Mouse (Mus musculus): ENCODE measurements around the gene Ptprn2. TPM values are rescaled to one million over a fixed set of nuclear protein-coding genes. Genes with fewer than 3 reads are reported as not detected.
A peak's percentile ranks its signal among the peaks of the same experiment; 100 is the strongest.

The Ptprn2 gene
- polyA plus RNA-seq, 1 experiment from 2014 or later = 0.16 TPM

DNA sequence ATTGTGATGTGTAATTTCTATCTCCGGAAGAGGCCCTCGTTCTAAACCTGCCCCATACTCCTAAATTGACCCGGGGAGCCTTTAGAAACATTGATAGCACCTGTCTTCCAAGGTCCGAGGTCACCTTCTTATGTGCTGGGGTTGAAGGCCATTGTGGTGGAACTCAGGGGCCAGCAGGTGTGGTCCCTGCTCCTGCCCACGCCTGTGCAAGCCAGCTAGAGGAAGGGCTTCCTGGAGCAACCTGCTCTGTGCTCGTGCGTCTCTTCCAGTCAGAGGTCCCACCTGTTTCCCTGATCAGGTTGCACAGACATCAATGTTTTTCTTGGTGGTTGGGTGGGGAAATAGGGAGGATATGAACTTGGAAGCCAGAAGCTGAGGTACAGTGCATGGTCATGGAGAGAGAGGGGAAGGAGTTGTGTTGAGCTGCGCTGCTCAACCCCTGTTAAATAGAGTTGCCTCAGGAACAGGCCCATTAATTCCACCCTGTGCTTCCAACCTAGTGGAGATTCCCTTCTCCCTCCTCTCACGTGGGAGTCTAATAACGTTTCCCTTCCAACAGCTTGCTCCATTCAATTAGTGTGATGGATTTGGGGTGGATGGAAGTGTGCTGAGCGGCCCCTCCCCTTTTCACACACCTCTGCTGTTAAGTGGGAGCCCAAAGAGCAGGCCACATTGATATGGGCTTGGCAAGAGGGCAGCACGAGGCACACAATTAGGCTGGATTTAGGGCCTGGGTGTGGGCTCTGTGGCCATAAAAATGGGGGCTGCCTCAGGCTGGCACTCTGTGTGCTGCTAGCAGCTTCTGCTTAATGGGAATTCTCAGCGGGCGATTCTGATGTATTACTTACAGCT, 156.0 kb downstream of the Ptprn2 start:
- Histone ChIP-seq H3K4me1 (no peaks in the 10 kb centered on the region), H3K36me3 (no peaks in the 10 kb centered on the region), H3K27me3 (ENCODE audit: insufficient read depth, poor library complexity, severe bottlenecking) (peaks cover 27% of the 10 kb centered on the region; the same call in 1 of the 2 replicates), H3K27ac (no peak overlapping the region), H3K4me3 (no peak overlapping the region), H3K9me3 (no peaks in the 10 kb centered on the region)
- 16% methylated on average over 14 of the region's 14 CpGs for WGBS
- no peak for DNase-seq (ENCODE audit: low spot score)

DNA sequence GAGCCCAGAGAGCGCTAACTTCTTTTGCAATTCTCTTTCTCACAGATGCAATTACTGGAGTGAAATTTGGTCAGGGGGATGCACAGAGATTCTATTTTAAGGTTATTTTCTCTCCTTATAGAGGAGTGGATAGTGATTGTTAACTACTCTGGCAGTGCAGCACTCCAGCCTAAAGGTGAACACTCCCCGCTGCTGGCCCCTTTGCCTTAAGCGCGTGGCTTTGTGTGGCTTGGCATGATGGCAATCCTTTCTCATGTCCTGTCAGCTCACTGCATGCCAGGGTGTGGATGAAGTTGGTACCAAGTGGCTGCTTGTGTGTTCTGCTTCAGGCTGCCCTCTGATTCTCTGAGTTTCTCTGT, 156.7 kb downstream of the Ptprn2 start:
- WGBS = 56% methylated on average over 4 of the region's 4 CpGs
- Histone ChIP-seq H3K27me3 (ENCODE audit: insufficient read depth, poor library complexity, severe bottlenecking) (peaks cover 27% of the 10 kb centered on the region; the same call in 1 of the 2 replicates), H3K4me1 (no peaks in the 10 kb centered on the region), H3K36me3 (no peaks in the 10 kb centered on the region), H3K9me3 (no peaks in the 10 kb centered on the region), H3K27ac (no peak overlapping the region), H3K4me3 (no peak overlapping the region)
- no peak for DNase-seq (ENCODE audit: low spot score)

DNA sequence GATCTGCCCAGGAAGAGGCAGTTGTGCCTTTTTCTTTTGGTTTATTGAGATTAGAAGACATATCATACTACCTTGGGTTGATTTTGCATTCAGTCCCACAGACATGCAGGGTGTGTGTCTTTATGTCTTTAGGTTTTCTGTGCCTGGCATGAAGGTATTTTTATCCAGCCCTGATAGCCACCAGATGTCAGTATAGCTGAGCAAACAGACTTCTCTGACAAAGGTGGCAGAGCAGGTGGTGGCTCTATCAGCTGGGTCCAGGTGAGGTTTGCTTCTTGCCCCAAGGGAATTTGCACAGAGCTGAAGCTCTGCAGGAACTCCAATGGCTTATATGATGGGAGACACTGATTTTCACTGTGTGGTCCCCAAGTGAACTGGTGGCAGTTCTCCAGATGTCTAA, 161.3 kb downstream of the Ptprn2 start:
- no peaks in the 10 kb centered on the region for H3K36me3 ChIP-seq
- no peak overlapping the region for H3K4me3 ChIP-seq
- no peaks in the 10 kb centered on the region for H3K9me3 ChIP-seq
- no peak for DNase-seq (ENCODE audit: low spot score)
- no peak overlapping the region for H3K27ac ChIP-seq
- no peaks in the 10 kb centered on the region for H3K4me1 ChIP-seq
- H3K27me3 ChIP-seq (ENCODE audit: insufficient read depth, poor library complexity, severe bottlenecking) = peaks cover 14% of the 10 kb centered on the region; the same call in 1 of the 2 replicates

DNA sequence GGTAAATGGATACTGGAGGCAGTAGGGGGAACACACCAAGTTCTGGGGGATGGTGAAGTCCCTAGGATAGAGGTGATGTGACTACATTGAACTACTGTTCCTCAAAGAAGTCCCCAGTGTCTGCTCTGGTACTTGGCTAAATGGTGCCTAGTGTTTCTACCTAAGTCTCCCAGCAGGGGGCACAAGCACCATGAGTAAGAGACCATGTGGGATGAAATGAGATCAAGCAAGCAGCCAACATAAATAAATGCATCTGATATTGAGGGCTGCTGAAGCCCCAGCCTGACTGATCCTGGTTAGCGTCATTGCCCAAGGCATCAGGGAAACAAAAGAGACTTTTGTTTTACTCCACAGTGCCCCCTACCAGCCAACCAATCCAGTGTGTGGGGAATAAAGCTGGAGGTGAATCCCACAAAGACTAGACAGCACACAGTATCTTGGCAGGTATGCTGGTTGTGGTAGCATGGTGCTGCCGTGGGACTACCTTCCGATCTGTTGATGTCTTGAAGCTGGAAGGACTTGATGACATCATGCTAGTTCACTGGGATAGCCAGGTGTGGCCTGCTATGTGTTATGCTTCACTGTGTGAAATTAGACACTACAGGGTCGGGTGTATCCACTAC, 163.2 kb downstream of the Ptprn2 start:
- Histone ChIP-seq H3K4me1 (no peaks in the 10 kb centered on the region), H3K36me3 (no peaks in the 10 kb centered on the region), H3K27me3 (ENCODE audit: insufficient read depth, poor library complexity, severe bottlenecking) (no peaks in the 10 kb centered on the region; the same call in 1 of the 2 replicates), H3K9me3 (no peaks in the 10 kb centered on the region), H3K4me3 (no peak overlapping the region), H3K27ac (no peak overlapping the region)
- DNase-seq (ENCODE audit: low spot score) = peak; percentile 71
- 69% methylated on average over 4 of the region's 4 CpGs for whole genome bisulfite sequencing

DNA sequence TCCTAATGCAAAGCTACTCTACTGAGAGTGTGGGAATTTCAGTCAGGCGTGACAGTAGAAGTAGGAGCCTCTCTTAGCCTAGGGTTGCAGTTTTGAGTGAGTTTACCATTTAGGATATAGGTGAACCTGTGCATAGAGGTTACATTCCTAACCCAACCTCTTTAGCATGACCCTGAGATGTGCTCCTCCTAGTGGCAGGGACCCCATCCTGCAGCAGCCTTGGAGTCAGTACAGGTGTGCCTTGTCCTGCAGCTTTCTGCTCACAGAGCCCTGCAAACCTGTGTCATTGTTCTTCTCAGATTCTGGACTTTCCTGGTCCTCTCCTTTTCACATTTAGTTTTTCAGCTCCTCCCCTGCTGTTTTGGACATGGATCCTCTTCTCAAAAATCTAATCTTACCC, 168.2 kb downstream of the Ptprn2 start:
- Histone ChIP-seq H3K9me3 (no peaks in the 10 kb centered on the region), H3K4me1 (no peaks in the 10 kb centered on the region), H3K27me3 (ENCODE audit: insufficient read depth, poor library complexity, severe bottlenecking) (no peaks in the 10 kb centered on the region), H3K27ac (no peak overlapping the region), H3K36me3 (no peaks in the 10 kb centered on the region), H3K4me3 (no peak overlapping the region)
- no peak for DNase-seq (ENCODE audit: low spot score)
- 41% methylated on average over 1 of the region's 1 CpGs for WGBS

DNA sequence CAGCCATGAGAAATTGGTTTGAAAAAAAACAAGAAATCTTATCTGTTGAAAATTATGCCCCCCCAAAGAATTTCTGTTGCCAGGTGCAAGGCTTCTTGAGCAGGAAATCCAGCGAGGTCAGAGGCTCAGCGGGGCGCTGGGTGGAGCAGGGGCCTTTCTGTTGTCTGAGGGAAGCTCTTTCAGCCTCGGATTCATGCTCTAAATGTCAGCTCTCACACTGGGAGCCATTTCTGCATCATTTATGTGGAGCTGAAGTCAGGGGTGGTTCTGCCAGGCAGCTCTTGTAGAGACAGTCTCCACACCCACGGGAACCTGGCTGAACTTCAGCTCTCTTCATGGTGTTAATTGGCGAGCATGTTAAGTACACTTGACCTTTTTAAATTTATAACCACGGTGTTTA, 174.6 kb downstream of the Ptprn2 start:
- WGBS = 12% methylated on average over 7 of the region's 7 CpGs
- H3K9me3 ChIP-seq = no peaks in the 10 kb centered on the region
- no peaks in the 10 kb centered on the region for H3K27me3 ChIP-seq (ENCODE audit: insufficient read depth, poor library complexity, severe bottlenecking)
- no peaks in the 10 kb centered on the region for H3K36me3 ChIP-seq
- H3K4me3 ChIP-seq = no peak overlapping the region
- no peak for DNase-seq (ENCODE audit: low spot score)
- H3K27ac ChIP-seq = no peak overlapping the region
- H3K4me1 ChIP-seq = no peaks in the 10 kb centered on the region

DNA sequence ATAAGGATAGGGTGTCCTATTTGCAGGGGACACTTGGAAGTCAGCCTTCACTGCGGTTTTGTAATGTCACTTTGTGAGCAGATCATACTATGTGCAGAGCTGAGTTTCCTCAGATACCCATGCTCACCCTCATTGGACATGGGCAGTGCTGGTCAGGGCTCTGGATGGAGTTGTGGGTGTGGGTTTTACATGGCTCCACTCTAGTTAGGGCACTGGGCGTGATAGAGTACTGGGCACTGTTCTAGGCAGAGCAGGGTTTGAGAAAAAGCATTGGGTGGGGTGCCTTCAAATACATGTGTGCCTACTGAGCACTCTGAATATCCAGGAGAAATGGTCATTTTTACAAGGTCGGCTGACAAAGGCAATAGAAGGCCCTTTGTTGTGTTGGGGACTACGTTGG, 175.5 kb downstream of the Ptprn2 start:
- Histone ChIP-seq H3K27ac (no peak overlapping the region), H3K27me3 (ENCODE audit: insufficient read depth, poor library complexity, severe bottlenecking) (no peaks in the 10 kb centered on the region), H3K9me3 (no peaks in the 10 kb centered on the region), H3K4me1 (no peaks in the 10 kb centered on the region), H3K36me3 (no peaks in the 10 kb centered on the region), H3K4me3 (no peak overlapping the region)
- 58% methylated on average over 4 of the region's 4 CpGs for WGBS
- DNase-seq (ENCODE audit: low spot score) = no peak

DNA sequence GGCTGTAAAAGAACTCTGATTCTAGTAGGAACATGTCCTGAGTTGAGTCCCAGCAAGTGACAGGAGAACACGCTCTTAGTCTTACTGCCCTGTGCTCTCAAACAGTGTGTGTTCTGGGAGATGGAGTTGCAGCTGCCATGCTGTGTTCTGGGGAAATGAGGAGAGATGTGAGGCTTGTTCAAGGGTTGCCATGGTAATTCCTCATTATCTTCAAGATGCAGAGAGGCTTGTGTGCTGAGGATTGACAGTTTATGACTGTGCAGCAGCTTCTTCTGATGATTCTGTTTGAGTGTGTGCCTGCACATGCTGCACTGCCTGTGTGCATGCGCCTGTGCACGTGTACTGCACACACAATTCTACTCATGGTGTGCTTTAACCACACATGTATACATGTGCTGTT, 192.2 kb downstream of the Ptprn2 start:
- no peak overlapping the region for H3K27ac ChIP-seq
- H3K9me3 ChIP-seq = no peaks in the 10 kb centered on the region
- WGBS = 74% methylated on average over 3 of the region's 3 CpGs
- H3K36me3 ChIP-seq = no peaks in the 10 kb centered on the region
- no peaks in the 10 kb centered on the region for H3K4me1 ChIP-seq
- no peaks in the 10 kb centered on the region for H3K27me3 ChIP-seq (ENCODE audit: insufficient read depth, poor library complexity, severe bottlenecking)
- no peak overlapping the region for H3K4me3 ChIP-seq
- DNase-seq (ENCODE audit: low spot score) = no peak

DNA sequence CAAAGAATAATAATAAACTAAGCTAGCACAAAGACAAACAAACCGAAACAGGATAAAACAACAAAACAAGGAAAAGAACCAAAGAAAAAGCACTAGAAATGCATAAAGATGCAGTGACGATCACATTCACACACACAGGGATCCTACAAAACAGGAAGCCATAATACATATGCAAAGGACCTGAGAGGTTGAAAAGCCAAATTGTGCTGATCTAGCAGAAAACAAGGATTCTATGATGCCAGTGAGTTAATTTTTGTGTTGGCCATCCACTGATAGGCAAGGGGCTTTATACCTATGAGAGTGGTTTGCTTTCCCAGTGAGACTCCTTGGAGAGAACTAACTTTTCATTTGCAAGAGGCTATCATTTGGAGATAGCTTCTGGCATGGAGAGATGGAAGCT, 204.3 kb downstream of the Ptprn2 start:
- H3K36me3 ChIP-seq = no peaks in the 10 kb centered on the region
- H3K4me3 ChIP-seq = no peak overlapping the region
- no peak overlapping the region for H3K27ac ChIP-seq
- H3K27me3 ChIP-seq (ENCODE audit: insufficient read depth, poor library complexity, severe bottlenecking) = no peaks in the 10 kb centered on the region
- no peaks in the 10 kb centered on the region for H3K9me3 ChIP-seq
- no peak for DNase-seq (ENCODE audit: low spot score)
- H3K4me1 ChIP-seq = no peaks in the 10 kb centered on the region
- WGBS = 84% methylated on average over 2 of the region's 2 CpGs

DNA sequence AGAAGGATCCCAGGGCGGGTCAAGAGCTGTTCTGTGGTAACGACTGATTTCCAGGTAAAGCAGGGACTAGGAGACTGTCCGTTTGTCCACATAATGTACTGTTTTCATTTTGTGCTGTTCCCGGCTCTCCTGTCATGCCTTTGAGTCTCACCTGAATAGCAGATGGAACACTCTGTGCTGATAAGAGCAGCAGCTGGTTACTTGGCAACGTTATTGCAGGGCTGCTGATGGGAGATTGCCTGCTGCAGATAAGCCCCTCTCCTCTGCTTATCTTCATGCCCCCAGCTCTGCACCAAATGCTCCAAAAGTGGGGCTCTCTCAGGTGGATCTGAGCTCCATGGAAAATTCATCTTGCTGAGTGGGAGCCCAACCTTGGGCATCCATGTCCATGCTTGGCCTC, 224.0 kb downstream of the Ptprn2 start:
- no peak overlapping the region for H3K27ac ChIP-seq
- H3K36me3 ChIP-seq = no peaks in the 10 kb centered on the region
- H3K4me3 ChIP-seq = no peak overlapping the region
- WGBS = 56% methylated on average over 5 of the region's 5 CpGs
- no peaks in the 10 kb centered on the region for H3K4me1 ChIP-seq
- H3K27me3 ChIP-seq (ENCODE audit: insufficient read depth, poor library complexity, severe bottlenecking) = no peaks in the 10 kb centered on the region
- DNase-seq (ENCODE audit: low spot score) = no peak
- H3K9me3 ChIP-seq = no peaks in the 10 kb centered on the region

DNA sequence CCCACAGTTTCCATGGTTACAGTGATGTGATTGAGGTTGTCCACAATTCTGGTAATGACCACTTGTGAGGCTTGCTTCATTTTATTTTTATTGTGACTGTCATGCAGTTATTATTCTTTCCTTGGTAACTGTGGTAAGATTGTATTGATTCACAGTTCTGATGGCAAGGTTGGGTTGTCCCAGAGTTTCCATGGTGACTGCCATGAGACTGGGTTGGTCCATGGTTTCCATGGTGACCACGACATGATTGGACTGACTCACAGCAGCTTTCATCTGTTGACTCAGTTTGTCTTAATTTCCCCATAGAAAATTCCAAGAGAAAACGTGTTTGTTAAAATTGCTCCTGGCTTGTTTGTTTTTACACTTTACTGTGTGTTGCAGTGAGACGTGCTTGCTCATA, 225.2 kb downstream of the Ptprn2 start:
- H3K27ac ChIP-seq = no peak overlapping the region
- WGBS = 64% methylated on average over 3 of the region's 3 CpGs
- DNase-seq (ENCODE audit: low spot score) = no peak
- H3K36me3 ChIP-seq = no peaks in the 10 kb centered on the region
- no peak overlapping the region for H3K4me3 ChIP-seq
- H3K27me3 ChIP-seq (ENCODE audit: insufficient read depth, poor library complexity, severe bottlenecking) = no peaks in the 10 kb centered on the region
- no peaks in the 10 kb centered on the region for H3K4me1 ChIP-seq
- H3K9me3 ChIP-seq = no peaks in the 10 kb centered on the region

DNA sequence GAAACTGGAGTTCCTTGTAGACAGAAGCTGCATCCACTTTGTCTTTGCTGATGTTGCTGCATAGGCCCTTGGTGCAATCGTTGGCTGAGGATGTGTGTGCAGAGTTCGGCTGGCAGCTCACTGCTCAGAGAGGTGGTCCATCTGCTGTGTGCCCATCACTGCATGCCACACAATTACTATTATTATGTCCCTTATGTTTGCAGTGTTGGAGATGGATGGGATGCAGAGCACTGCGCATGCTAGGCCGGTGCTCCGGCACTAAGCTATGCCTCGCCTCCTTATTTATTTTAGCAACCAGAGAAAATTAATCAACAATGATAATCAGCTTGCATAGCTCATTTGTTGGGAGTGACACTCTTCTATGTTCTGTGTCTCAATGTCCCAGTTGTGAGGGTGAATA, 225.6 kb downstream of the Ptprn2 start:
- DNase-seq (ENCODE audit: low spot score) = no peak
- WGBS = 83% methylated on average over 6 of the region's 6 CpGs
- H3K4me3 ChIP-seq = no peak overlapping the region
- H3K27me3 ChIP-seq (ENCODE audit: insufficient read depth, poor library complexity, severe bottlenecking) = no peaks in the 10 kb centered on the region
- H3K27ac ChIP-seq = no peak overlapping the region
- no peaks in the 10 kb centered on the region for H3K9me3 ChIP-seq
- H3K36me3 ChIP-seq = no peaks in the 10 kb centered on the region
- H3K4me1 ChIP-seq = no peaks in the 10 kb centered on the region

DNA sequence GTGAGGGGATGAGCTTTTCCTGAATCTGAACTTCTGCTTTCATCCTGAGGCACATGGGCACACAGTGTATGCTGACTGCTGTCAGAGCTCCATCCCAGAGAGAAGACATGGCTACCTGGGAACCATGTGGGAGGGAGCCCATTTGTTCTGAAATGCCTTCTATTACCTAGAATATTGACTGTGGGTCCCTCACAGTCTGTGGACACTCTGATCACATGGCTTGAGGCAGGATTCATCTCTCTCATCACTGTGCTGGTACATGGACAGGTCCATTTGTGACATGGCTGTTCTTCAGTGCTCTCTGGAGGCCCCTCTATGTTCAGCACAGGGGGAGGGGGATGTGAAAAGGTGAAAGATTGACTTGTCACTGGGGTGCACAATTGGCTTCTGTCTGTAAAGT, 227.6 kb downstream of the Ptprn2 start:
- DNase-seq (ENCODE audit: low spot score) = no peak
- Histone ChIP-seq H3K27ac (no peak overlapping the region), H3K4me3 (no peak overlapping the region), H3K4me1 (no peaks in the 10 kb centered on the region), H3K9me3 (no peaks in the 10 kb centered on the region), H3K27me3 (ENCODE audit: insufficient read depth, poor library complexity, severe bottlenecking) (no peaks in the 10 kb centered on the region), H3K36me3 (no peaks in the 10 kb centered on the region)

DNA sequence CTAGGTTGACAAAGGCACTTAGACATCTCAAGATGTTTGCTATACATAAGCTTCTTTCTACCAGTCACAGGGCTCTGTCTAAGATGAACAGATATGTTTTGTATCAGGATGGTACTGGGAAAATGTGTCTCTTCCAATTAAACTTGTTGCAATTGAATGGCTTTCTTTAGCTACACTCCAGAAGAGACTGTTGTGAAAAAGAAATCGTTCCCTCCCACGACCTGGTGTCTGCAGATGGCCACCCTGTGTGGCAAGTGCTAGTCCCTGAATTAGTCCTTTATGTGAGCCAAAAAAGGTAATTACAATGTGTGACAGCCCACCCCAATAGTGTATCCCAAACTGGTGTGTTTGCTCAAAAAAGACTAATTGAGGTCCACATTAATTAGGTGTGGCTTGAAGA, 235.5 kb downstream of the Ptprn2 start:
- peak; percentile 25 for DNase-seq (ENCODE audit: low spot score)
- no peaks in the 10 kb centered on the region for H3K36me3 ChIP-seq
- no peak overlapping the region for H3K4me3 ChIP-seq
- 72% methylated on average over 2 of the region's 2 CpGs for WGBS
- no peaks in the 10 kb centered on the region for H3K27me3 ChIP-seq (ENCODE audit: insufficient read depth, poor library complexity, severe bottlenecking)
- H3K4me1 ChIP-seq = no peaks in the 10 kb centered on the region
- no peaks in the 10 kb centered on the region for H3K9me3 ChIP-seq
- no peak overlapping the region for H3K27ac ChIP-seq

Measured in heart, embryonic 10.5 days (tissue).